Mouse (Mus musculus) stomach, postnatal 0 days (tissue): Measurements from ENCODE around the gene Gbe1.

Experiments
- CTCF ChIP-seq: IDR thresholded peaks from 2 replicates; pipeline ENCODE4 v1.5.1; 2016; ENCODE audit warnings: antibody characterized with exemption, low read depth, mild to moderate bottlenecking, moderate library complexity
- EP300 ChIP-seq: optimal IDR thresholded peaks from 2 replicates; pipeline ENCODE3; 2016; ENCODE audit warnings: antibody characterized with exemption

- TF ChIP-seq CTCF: no peak
- no peak for TF ChIP-seq EP300
These were observed 71.7 kb downstream of the Gbe1 start for GRCm38 (mm10) chr16:70385494-70385893.
